Mouse (Mus musculus) liver, embryonic 13.5 days (tissue): ENCODE measurements around the gene Zfp518b. TPM values are rescaled to one million over a fixed set of nuclear protein-coding genes. Genes with fewer than 3 reads are reported as not detected.

Experiments
- ATAC-seq: fragments of 200-750 bp; cut with Nextera tagmentation; 2 replicates; pipeline ENCODE4 v1.8.0; 2017; ENCODE audit warnings: low read depth, mild to moderate bottlenecking, moderate number of reproducible peaks, moderate library complexity
- DNase-seq: peaks from one replicate; pipeline ENCODE4 v3.0.0; 2022
- H3K27ac ChIP-seq: fragments of 300-500 bp; sonication (generic); 2 replicates; pipeline ENCODE4 v1.5.1; 2015; ENCODE audit warnings: moderate library complexity, mild to moderate bottlenecking, inconsistent platforms
- H3K27me3 ChIP-seq: fragments of 300-500 bp; sonication (generic); 2 replicates; pipeline ENCODE4 v1.6.1; 2015; ENCODE audit warnings: mild to moderate bottlenecking, inconsistent platforms
- H3K36me3 ChIP-seq: fragments of 300-500 bp; sonication (generic); 2 replicates; pipeline ENCODE4 v1.6.1; 2015; ENCODE audit warnings: mild to moderate bottlenecking, inconsistent platforms
- H3K4me1 ChIP-seq: fragments of 300-500 bp; sonication (generic); replicated peaks from 2 replicates; pipeline ENCODE4 v1.6.1; 2015; ENCODE audit warnings: inconsistent platforms
- H3K4me2 ChIP-seq: fragments of 300-500 bp; sonication (generic); 2 replicates; pipeline ENCODE4 v1.6.1; 2015; ENCODE audit warnings: inconsistent platforms, mild to moderate bottlenecking, moderate library complexity
- H3K4me3 ChIP-seq: fragments of 300-500 bp; sonication (generic); replicated peaks from 2 replicates; pipeline ENCODE4 v1.5.1; 2015; ENCODE audit warnings: mild to moderate bottlenecking, inconsistent platforms
- H3K9ac ChIP-seq: fragments of 300-500 bp; sonication (generic); 2 replicates; pipeline ENCODE4 v1.6.1; 2015; ENCODE audit warnings: mild to moderate bottlenecking, inconsistent platforms
- H3K9me3 ChIP-seq: fragments of 300-500 bp; sonication (generic); replicated peaks from 2 replicates; pipeline ENCODE4 v1.6.1; 2016; ENCODE audit warnings: inconsistent platforms
- WGBS: fragments of 180-500 bp; shearing (Covaris S2); methylation state at CpG from one replicate; pipeline ENCODE4 v1.1.7; 2015; ENCODE audit not compliant: insufficient replicate concordance; 5-methylcytosine and 5-hydroxymethylcytosine counted together
- polyA plus RNA-seq: library from polyadenylated mRNA; unstranded; fragments of >200 nt; fragmentation: Nextera tagmentation; extraction: Ambion mirVana; gene quantifications from 2 replicates; pipeline ENCODE4 v1.2.1, GENCODE M21; 2015

Zfp518b gene
- polyA plus RNA-seq, 1 experiment from 2014 or later = 2.0 TPM

- H3K27ac ChIP-seq = no peak overlapping the region
- WGBS = 68% methylated on average over 5 of the region's 5 CpGs
- H3K4me3 ChIP-seq = no peak overlapping the region
- ATAC-seq (no peak), DNase-seq (no peak)
- no peak overlapping the region for H3K9ac ChIP-seq
- H3K4me1 ChIP-seq = no peaks in the 10 kb centered on the region
- no peaks in the 10 kb centered on the region for H3K9me3 ChIP-seq
- no peaks in the 10 kb centered on the region for H3K27me3 ChIP-seq
- no peak overlapping the region for H3K4me2 ChIP-seq
- H3K36me3 ChIP-seq = no peaks in the 10 kb centered on the region
Observed at GRCm38 (mm10) chr5:38658836-38659235, 25.8 kb downstream of the Zfp518b start.

DNA sequence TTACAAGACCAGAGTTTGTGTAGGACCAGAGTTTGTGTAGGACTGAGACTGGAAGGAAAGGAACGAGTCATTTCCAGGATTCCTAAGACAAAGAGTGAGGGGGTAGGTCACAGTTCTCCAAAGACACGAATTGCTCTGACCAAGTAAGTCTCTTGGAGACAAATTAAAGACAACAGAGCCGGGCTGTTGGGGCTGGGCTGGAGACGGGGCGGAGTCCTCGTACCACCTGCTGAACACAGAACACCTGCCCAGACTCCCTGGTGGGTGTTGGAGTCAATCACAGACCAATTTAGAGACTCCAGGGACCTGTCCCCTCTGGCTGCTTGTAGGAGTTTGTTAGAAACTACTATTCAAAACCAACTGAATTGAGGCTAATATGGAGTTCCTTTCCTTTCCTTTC is 28.4 kb downstream of the Zfp518b start:
- no peaks in the 10 kb centered on the region for H3K27me3 ChIP-seq
- no peaks in the 10 kb centered on the region for H3K4me1 ChIP-seq
- DNase-seq (no peak), ATAC-seq (no peak)
- H3K36me3 ChIP-seq = no peaks in the 10 kb centered on the region
- WGBS = 56% methylated on average over 6 of the region's 6 CpGs
- no peak overlapping the region for H3K4me3 ChIP-seq
- H3K27ac ChIP-seq = no peak overlapping the region
- H3K9ac ChIP-seq = no peak overlapping the region
- H3K4me2 ChIP-seq = no peak overlapping the region
- no peaks in the 10 kb centered on the region for H3K9me3 ChIP-seq

DNA sequence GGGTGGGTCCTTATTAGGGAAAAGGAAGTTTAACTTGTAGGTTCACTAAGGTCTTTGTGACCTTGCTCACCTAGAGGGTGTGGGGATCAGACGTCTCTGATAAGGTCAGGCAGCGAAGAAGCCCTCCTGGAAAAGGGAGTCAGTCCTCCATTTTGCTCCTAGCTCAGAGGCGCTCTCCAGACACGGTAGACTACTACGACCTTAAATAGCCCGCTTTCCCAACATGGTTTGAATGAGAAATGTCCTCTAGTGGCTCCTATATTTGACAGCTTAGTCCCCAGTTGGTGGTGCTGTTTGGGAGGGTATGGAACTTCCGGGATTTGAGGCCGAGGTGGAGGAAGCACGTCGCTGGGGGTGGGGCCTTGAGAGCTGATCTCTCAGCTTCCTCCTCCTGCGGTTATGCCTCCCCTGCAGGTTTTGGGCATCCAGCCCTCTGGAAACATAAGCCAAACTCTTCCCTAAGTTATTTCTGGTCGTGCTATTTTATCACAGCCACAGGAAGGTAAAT is 29.2 kb downstream of the Zfp518b start:
- no peaks in the 10 kb centered on the region for H3K27me3 ChIP-seq
- no peak for DNase-seq
- H3K27ac ChIP-seq = no peak overlapping the region
- H3K4me2 ChIP-seq = no peak overlapping the region
- H3K4me3 ChIP-seq = no peak overlapping the region
- no peaks in the 10 kb centered on the region for H3K9me3 ChIP-seq
- no peaks in the 10 kb centered on the region for H3K4me1 ChIP-seq
- no peak for ATAC-seq
- no peak overlapping the region for H3K9ac ChIP-seq
- WGBS = 52% methylated on average over 12 of the region's 12 CpGs
- H3K36me3 ChIP-seq = no peaks in the 10 kb centered on the region

- no peak for ATAC-seq
- Histone ChIP-seq H3K27ac (no peak overlapping the region), H3K9me3 (no peaks in the 10 kb centered on the region)
Observed at GRCm38 (mm10) chr5:38654571-38654970, 30.1 kb downstream of the Zfp518b start.

GRCm38 (mm10) chr5:38653101-38653500 is 31.5 kb downstream of the Zfp518b start:
- Histone ChIP-seq H3K4me2 (no peak overlapping the region), H3K36me3 (no peaks in the 10 kb centered on the region), H3K27me3 (no peaks in the 10 kb centered on the region), H3K27ac (no peak overlapping the region), H3K9me3 (no peaks in the 10 kb centered on the region), H3K9ac (no peak overlapping the region), H3K4me3 (no peak overlapping the region), H3K4me1 (no peaks in the 10 kb centered on the region)
- ATAC-seq (no peak), DNase-seq (no peak)
- 38% methylated on average over 2 of the region's 2 CpGs for WGBS

More at GRCm38 (mm10) chr5:38654571-38654970, 30.1 kb downstream of the Zfp518b start:
- no peak overlapping the region for H3K9ac ChIP-seq
- 21% methylated on average over 1 of the region's 1 CpGs for WGBS
- H3K4me1 ChIP-seq = no peaks in the 10 kb centered on the region
- H3K4me2 ChIP-seq = no peak overlapping the region
- DNase-seq = no peak
- H3K36me3 ChIP-seq = no peaks in the 10 kb centered on the region
- no peak overlapping the region for H3K4me3 ChIP-seq
- no peaks in the 10 kb centered on the region for H3K27me3 ChIP-seq

DNA sequence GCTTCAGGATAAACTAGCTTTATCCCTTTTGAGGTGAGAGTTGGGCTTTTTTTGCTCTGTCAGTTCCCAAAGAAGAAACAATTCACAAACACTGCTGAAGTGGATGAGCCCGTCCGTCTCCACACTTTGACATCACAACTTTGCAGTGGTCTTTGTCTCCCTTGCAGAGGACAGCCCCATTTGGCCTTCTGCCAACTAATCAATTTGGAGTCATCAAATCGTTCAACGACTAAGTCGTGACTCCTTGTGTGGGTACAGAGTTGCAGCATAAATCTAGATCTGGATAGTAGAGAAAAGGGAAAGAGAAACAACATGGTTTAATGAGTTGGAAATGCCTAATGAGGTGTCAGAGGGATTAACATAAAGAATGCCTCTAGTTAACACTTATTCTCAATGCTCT is 33.2 kb downstream of the Zfp518b start:
- WGBS = 77% methylated on average over 5 of the region's 5 CpGs
- Histone ChIP-seq H3K4me2 (no peak overlapping the region), H3K27ac (no peak overlapping the region), H3K9ac (no peak overlapping the region), H3K27me3 (no peaks in the 10 kb centered on the region), H3K9me3 (no peaks in the 10 kb centered on the region), H3K36me3 (no peaks in the 10 kb centered on the region), H3K4me3 (no peak overlapping the region), H3K4me1 (no peaks in the 10 kb centered on the region)
- ATAC-seq (no peak), DNase-seq (no peak)

DNA sequence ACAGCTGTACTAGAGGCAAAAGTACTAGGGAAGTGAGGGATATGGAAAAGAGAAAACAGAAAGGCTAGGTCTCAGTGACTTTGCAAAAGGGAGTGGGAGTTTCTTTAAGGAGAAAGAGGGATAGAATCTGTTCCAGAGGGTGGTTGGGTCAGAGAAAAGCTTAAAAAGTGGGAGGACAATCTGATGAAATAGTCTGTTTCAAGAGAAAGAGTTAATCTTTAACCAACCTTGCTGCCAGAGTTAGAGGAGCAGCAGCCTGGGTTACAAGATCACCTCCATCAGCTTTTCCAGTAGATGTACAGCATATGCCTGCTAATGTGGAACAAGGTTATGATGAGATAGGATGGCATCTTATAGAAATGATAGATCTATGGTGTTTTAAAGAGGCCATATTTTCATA is 43.1 kb downstream of the Zfp518b start:
- Histone ChIP-seq H3K4me3 (no peak overlapping the region), H3K4me1 (no peaks in the 10 kb centered on the region), H3K27ac (no peak overlapping the region), H3K9ac (no peak overlapping the region), H3K36me3 (no peaks in the 10 kb centered on the region), H3K9me3 (no peaks in the 10 kb centered on the region), H3K4me2 (no peak overlapping the region), H3K27me3 (no peaks in the 10 kb centered on the region)
- ATAC-seq (no peak), DNase-seq (no peak)

- Histone ChIP-seq H3K27ac (no peak overlapping the region), H3K27me3 (no peaks in the 10 kb centered on the region), H3K9ac (no peak overlapping the region), H3K9me3 (no peaks in the 10 kb centered on the region), H3K4me3 (no peak overlapping the region), H3K4me1 (no peaks in the 10 kb centered on the region), H3K4me2 (no peak overlapping the region), H3K36me3 (no peaks in the 10 kb centered on the region)
- DNase-seq (no peak), ATAC-seq (no peak)
- 59% methylated on average over 5 of the region's 5 CpGs for WGBS
Observed at GRCm38 (mm10) chr5:38636301-38636749, 48.3 kb downstream of the Zfp518b start.

GRCm38 (mm10) chr5:38635696-38636095 is 48.9 kb downstream of the Zfp518b start:
- ATAC-seq = no peak
- no peaks in the 10 kb centered on the region for H3K9me3 ChIP-seq
- H3K9ac ChIP-seq = no peak overlapping the region
- H3K4me2 ChIP-seq = no peak overlapping the region
- 63% methylated on average over 1 of the region's 1 CpGs for WGBS
- H3K4me3 ChIP-seq = no peak overlapping the region
- H3K36me3 ChIP-seq = no peaks in the 10 kb centered on the region
- H3K27ac ChIP-seq = no peak overlapping the region
- H3K4me1 ChIP-seq = no peaks in the 10 kb centered on the region
- H3K27me3 ChIP-seq = no peaks in the 10 kb centered on the region
- no peak for DNase-seq

GRCm38 (mm10) chr5:38634321-38635164 is 50.1 kb downstream of the Zfp518b start:
- H3K27me3 ChIP-seq = no peaks in the 10 kb centered on the region
- 43% methylated on average over 11 of the region's 11 CpGs for WGBS
- DNase-seq = no peak
- no peaks in the 10 kb centered on the region for H3K4me1 ChIP-seq
- ATAC-seq = no peak
- no peak overlapping the region for H3K27ac ChIP-seq
- H3K4me3 ChIP-seq = no peak overlapping the region
- no peaks in the 10 kb centered on the region for H3K36me3 ChIP-seq
- no peak overlapping the region for H3K4me2 ChIP-seq
- H3K9ac ChIP-seq = no peak overlapping the region
- H3K9me3 ChIP-seq = no peaks in the 10 kb centered on the region

DNA sequence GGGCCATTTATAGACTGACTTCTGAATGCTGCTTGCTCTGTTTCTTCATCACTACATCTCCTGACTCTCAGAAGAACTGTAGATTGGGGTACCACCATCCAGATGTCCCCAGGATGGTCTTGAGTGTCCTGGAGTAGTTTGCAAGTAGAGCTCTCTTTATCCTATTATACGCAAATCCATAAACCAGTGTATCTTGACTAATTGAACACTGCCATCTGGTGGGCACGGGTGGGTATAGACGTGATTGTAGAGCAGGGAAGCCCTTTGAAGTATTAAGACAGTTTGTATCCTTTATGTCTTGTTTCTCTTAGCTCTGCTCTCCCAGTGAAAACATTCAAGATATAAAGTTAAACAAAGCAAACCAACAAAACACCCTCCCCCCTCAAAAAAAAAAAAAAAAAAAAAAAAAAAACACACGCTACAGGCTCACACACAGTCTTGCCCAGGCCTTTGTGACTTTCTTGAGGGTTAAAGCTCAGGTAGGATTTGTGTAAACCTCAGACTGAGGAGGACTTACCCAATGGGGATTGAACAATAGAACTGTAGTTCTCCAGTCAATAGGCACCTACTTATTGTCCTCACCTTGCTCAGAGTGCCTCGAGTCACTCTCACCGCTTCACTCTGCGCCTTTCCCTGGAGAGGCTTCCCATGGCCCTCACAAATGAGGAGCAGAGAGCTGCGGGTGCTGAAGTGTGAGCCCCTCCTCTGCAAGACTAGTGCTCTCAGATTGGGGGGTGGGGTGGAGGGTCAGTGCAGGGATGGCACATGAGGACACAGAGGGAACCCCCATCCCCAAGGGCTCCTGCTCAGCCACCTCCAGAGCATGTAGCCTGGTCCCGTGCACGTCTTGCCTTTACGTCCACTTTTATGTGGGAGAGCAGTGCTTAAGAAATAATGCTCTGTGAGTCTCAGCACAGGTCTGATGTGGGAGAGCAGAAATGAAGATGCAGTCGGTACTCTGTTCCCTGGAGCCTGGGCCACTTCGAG is 51.9 kb downstream of the Zfp518b start:
- no peak overlapping the region for H3K27ac ChIP-seq
- H3K9ac ChIP-seq = no peak overlapping the region
- H3K4me1 ChIP-seq = no peaks in the 10 kb centered on the region
- H3K4me3 ChIP-seq = no peak overlapping the region
- no peak overlapping the region for H3K4me2 ChIP-seq
- DNase-seq (peak; percentile 37), ATAC-seq (no peak)
- WGBS = 62% methylated on average over 13 of the region's 13 CpGs
- no peaks in the 10 kb centered on the region for H3K36me3 ChIP-seq
- H3K9me3 ChIP-seq = no peaks in the 10 kb centered on the region
- no peaks in the 10 kb centered on the region for H3K27me3 ChIP-seq
